Comparison of ENCODE assay signal across 16 mouse cellular contexts in genomic region chr3:99290878-99291277, GRCm38 (mm10). TPM values are rescaled to one million over a fixed set of nuclear protein-coding genes. Genes with fewer than 3 reads are reported as not detected.
"Had no signal": no experiment of that assay in that cellular context is flagged by ENCODE, and none has a peak within 500 bp of the region (broad histone marks: within the 10 kb centered on the region; RNA-seq: fewer than 3 reads in every experiment).

No protein-coding gene starts in this region.

- H3K4me2 ChIP-seq: heart, embryonic 12.5 days; hindbrain, embryonic 12.5 days; hindbrain, embryonic 14.5 days; intestine, embryonic 15.5 days; limb, embryonic 13.5 days; limb, embryonic 15.5 days; liver, embryonic 12.5 days had no signal

- ATAC-seq: inflammation-experienced regulatory T-cells, adult 6 months; liver, embryonic 12.5 days had no signal

- H3K4me1 ChIP-seq: intestine, embryonic 15.5 days; liver, embryonic 12.5 days had no signal

- H3K36me3 ChIP-seq: heart, embryonic 12.5 days; hindbrain, embryonic 10.5 days; hindbrain, embryonic 12.5 days; intestine, embryonic 15.5 days; limb, embryonic 15.5 days; liver, embryonic 12.5 days had no signal

- H3K27ac ChIP-seq: heart, adult 2 months; hindbrain, embryonic 10.5 days; hindbrain, embryonic 12.5 days; hindbrain, embryonic 14.5 days; intestine, embryonic 15.5 days; layer of hippocampus, adult 2 months; left cerebral cortex, adult 2 months; limb, embryonic 13.5 days; limb, embryonic 15.5 days; liver, embryonic 12.5 days; liver, embryonic 14.5 days had no signal

- H3K4me3 ChIP-seq: heart, adult 2 months; heart, embryonic 12.5 days; hindbrain, embryonic 10.5 days; hindbrain, embryonic 12.5 days; intestine, embryonic 15.5 days; layer of hippocampus, adult 2 months; left cerebral cortex, adult 2 months; limb, embryonic 13.5 days; limb, embryonic 15.5 days; liver, embryonic 12.5 days had no signal

- H3K9ac ChIP-seq: heart, embryonic 12.5 days; hindbrain, embryonic 12.5 days; hindbrain, embryonic 14.5 days; intestine, embryonic 15.5 days; limb, embryonic 13.5 days; limb, embryonic 15.5 days; liver, embryonic 12.5 days; liver, embryonic 14.5 days had no signal

- H3K27me3 ChIP-seq: heart, embryonic 12.5 days; hindbrain, embryonic 12.5 days; intestine, embryonic 15.5 days; limb, embryonic 13.5 days; limb, embryonic 15.5 days; liver, embryonic 12.5 days had no signal

- H3K9me3 ChIP-seq: heart, embryonic 12.5 days; hindbrain, embryonic 10.5 days; hindbrain, embryonic 12.5 days; intestine, embryonic 15.5 days; limb, embryonic 13.5 days; limb, embryonic 15.5 days; liver, embryonic 12.5 days had no signal

RNA-seq across cellular contexts. Expression of gene Tbx15, which starts 50.7 kb away (rescaled TPM):
- total RNA-seq: granulocyte monocyte progenitor cell, adult 5-6 weeks had no signal
- polyA plus RNA-seq: inflammation-experienced regulatory T-cells, adult 6 months; intestine, postnatal 0 days; kidney, embryonic 14.5 days; liver, embryonic 12.5 days had no signal
